Mouse (Mus musculus) lung, embryonic 16.5 days (tissue): ENCODE measurements around the gene Abca17. TPM values are rescaled to one million over a fixed set of nuclear protein-coding genes. Genes with fewer than 3 reads are reported as not detected.
A peak's percentile ranks its signal among the peaks of the same experiment; 100 is the strongest.

Experiments
- ATAC-seq: fragments of 200-750 bp; cut with Nextera tagmentation; 2 replicates; pipeline ENCODE4 v1.8.0; 2017; ENCODE audit warnings: low read depth, mild to moderate bottlenecking, moderate library complexity
- H3K27ac ChIP-seq: fragments of 300-500 bp; sonication (generic); 2 replicates; pipeline ENCODE4 v1.5.1; 2014; ENCODE audit warnings: mild to moderate bottlenecking, control low read depth, low read length
- H3K27me3 ChIP-seq: fragments of 300-500 bp; sonication (generic); 2 replicates; pipeline ENCODE4 v1.6.1; 2014; ENCODE audit warnings: low read depth, low read length, mixed read lengths; ENCODE audit not compliant: control insufficient read depth, insufficient read depth
- H3K36me3 ChIP-seq: fragments of 300-500 bp; sonication (generic); 2 replicates; pipeline ENCODE4 v1.6.1; 2014; ENCODE audit warnings: low read length; ENCODE audit not compliant: control insufficient read depth, insufficient read depth
- H3K4me1 ChIP-seq: fragments of 300-500 bp; sonication (generic); replicated peaks from 2 replicates; pipeline ENCODE4 v1.6.1; 2014; ENCODE audit warnings: low read length, mixed read lengths; ENCODE audit not compliant: control insufficient read depth, insufficient read depth
- H3K4me2 ChIP-seq: fragments of 300-500 bp; sonication (generic); 2 replicates; pipeline ENCODE4 v1.6.1; 2014; ENCODE audit warnings: low read depth, low read length, control low read depth
- H3K4me3 ChIP-seq: fragments of 300-500 bp; sonication (generic); 2 replicates; pipeline ENCODE4 v1.5.1; 2014; ENCODE audit warnings: mild to moderate bottlenecking, low read length, control low read depth
- H3K9ac ChIP-seq: fragments of 300-500 bp; sonication (generic); 2 replicates; pipeline ENCODE4 v1.6.1; 2014; ENCODE audit warnings: low read length, control low read depth
- H3K9me3 ChIP-seq: fragments of 300-500 bp; sonication (generic); 2 replicates; pipeline ENCODE4 v1.6.1; 2016; ENCODE audit warnings: low read length; ENCODE audit not compliant: control insufficient read depth
- WGBS: fragments of 180-500 bp; shearing (Covaris S2); extraction: QIAGEN DNeasy Blood & Tissue Kit; methylation state at CpG from one replicate; pipeline ENCODE4 v1.1.7; 2014; 5-methylcytosine and 5-hydroxymethylcytosine counted together
- polyA plus RNA-seq: library from polyadenylated mRNA; unstranded; fragments of >200 nt; fragmentation: Nextera tagmentation; extraction: Ambion mirVana; gene quantifications from 2 replicates; pipeline ENCODE4 v1.2.1, GENCODE M21; 2015

Abca17 gene
- polyA plus RNA-seq, 1 experiment from 2014 or later, result 0.55 TPM

DNA sequence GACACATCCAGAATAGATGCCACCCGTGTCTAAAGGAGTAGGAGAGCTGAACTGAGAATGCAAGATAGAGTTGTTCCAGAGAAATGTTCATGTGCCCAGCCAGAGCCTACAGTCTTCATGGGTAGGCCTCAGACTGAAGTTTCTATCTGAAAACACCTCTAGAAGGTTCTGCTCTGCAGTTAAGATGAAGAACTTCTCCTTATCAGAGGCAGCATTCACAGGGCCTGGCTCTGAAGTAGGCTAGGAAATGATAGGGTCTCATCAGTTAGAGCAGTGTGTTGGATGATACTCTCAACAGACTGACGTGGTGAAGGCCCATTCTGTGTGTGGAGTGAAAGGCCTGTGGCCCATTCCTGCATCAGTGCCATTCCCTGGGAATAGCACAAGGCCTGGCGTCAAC, 3.1 kb upstream of the Abca17 start:
- Histone ChIP-seq H3K27me3 (peaks cover 10% of the 10 kb centered on the region), H3K36me3 (no peaks in the 10 kb centered on the region; the same call in 1 of the 2 replicates), H3K9ac (peak overlapping the region; percentile 34), H3K4me3 (peak overlapping the region; percentile 64), H3K9me3 (no peaks in the 10 kb centered on the region), H3K4me1 (peaks cover 2% of the 10 kb centered on the region; the same call in 1 of the 2 replicates), H3K4me2 (peak overlapping the region; percentile 96), H3K27ac (no peak overlapping the region)
- no peak for ATAC-seq
- 63% methylated on average over 3 of the region's 3 CpGs for WGBS

DNA sequence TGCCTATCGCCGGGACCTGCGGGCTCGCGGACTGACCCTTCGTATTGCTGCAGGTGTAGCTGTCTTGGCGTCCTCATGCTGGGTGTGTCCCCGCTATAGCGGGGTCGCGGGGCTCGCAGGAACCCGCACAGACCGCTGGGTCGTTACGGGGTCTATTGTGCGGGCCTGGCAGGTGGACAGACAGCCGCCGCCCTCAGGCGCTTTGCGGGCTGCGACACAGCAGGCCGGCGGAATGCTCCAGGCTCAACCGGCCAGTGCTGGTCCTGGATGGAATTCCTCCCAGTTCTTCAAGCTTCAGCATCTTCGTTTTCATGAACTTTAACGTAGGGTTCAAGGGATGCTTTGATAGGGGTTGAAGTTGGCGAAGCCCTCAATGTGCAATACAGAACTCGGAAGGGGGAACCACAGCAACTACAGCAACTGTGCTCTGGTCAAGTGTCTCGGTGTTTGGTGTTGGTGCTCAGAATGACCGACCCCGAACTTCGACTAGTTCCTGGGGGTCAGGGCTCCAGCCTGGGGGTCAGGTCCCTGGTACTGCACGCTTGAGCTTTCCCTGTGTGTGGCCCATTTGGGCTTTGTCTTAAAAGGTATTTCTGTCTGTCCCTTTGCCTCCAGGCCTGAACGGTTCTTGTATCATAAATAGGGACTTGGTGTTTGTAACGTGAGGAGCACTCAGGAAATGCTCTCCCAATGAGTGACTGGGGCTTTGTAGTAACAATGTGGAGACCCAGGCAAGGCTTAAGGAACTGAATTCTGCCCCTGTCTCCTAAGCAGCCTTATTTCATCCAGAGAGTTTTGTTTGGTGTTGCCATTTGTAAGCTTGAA, 1.7 kb upstream of the Abca17 start:
- ATAC-seq, result peak; percentile 39
- H3K36me3 ChIP-seq, result no peaks in the 10 kb centered on the region
- H3K9me3 ChIP-seq, result no peaks in the 10 kb centered on the region
- peak overlapping the region; percentile 76 for H3K9ac ChIP-seq
- peak overlapping the region; percentile 64 for H3K4me3 ChIP-seq
- peaks cover 2% of the 10 kb centered on the region; the same call in 1 of the 2 replicates for H3K4me1 ChIP-seq
- WGBS, result 3% methylated on average over 36 of the region's 36 CpGs
- peaks cover 10% of the 10 kb centered on the region for H3K27me3 ChIP-seq
- peak overlapping the region; percentile 96 for H3K4me2 ChIP-seq
- H3K27ac ChIP-seq, result peak overlapping the region; percentile 36

DNA sequence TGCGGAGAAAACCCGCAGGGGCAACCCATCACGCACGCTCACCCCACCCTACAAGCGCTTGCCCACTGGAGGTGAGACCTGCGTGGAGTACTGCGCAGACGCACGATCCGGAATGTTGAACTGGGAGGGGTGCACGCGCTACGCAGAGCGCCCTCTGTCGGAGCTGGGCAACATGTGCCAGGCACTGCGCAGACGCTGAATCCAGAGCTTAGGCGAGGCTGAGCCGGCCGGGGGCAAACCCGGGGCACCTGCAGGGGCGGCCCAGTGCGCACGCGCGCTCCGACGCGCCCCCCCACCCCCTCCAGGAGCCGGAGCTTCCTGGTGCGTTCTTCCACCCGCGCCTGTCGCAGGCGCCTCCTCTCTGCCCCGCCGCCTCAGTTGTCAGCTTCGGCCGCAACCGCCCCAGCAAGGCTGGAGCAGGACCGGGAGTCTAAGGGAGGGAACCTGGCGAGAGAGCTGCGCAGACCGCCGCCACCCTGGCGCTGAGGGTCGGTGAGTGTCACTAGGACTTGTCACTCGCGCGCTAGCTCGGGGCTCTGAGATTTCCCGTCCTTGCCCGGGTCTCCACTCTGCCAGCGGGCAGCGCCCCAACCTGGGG, 991 bp upstream of the Abca17 start, which contains the start of gene Abca3:
Abca3 (plus strand) TSS at position 191 of the 598 bp plus-strand sequence.
- peak; percentile 95 for ATAC-seq
- Histone ChIP-seq H3K4me1 (peaks cover 2% of the 10 kb centered on the region; the same call in 1 of the 2 replicates), H3K27ac (peak within 1 kb of the TSS; percentile 36), H3K9me3 (no peaks in the 10 kb centered on the region), H3K27me3 (peaks cover 10% of the 10 kb centered on the region), H3K36me3 (no peaks in the 10 kb centered on the region), H3K4me2 (peak within 1 kb of the TSS; percentile 96), H3K9ac (peak within 1 kb of the TSS; percentile 76), H3K4me3 (peak within 1 kb of the TSS; percentile 64)
- under 1% methylated on average over 55 of the region's 55 CpGs for whole genome bisulfite sequencing

DNA sequence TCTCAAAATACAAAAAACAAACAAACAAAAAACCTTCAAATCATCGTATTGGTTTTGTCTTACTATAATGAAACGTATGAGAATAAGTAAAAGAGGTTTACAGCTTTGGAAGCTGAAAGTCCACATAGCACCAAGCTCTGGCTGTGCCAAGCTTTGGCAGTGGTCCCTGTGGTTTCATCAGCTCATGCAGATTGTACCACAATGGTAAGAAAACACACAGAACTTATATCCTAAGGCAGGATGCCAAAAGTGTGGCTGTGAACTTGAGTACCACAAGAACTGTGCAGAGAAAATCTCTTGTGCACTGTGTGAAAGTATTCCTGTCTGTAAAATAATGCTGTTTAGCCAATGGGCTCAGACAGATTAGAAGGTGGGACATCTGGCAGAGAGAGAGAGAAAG, 1.7 kb downstream of the Abca17 start:
- peaks cover 10% of the 10 kb centered on the region for H3K27me3 ChIP-seq
- ATAC-seq, result no peak
- no peak overlapping the region for H3K9ac ChIP-seq
- no peaks in the 10 kb centered on the region for H3K9me3 ChIP-seq
- H3K4me3 ChIP-seq, result no peak overlapping the region
- no peaks in the 10 kb centered on the region for H3K36me3 ChIP-seq
- H3K4me2 ChIP-seq, result no peak overlapping the region
- H3K4me1 ChIP-seq, result peaks cover 2% of the 10 kb centered on the region; the same call in 1 of the 2 replicates
- WGBS, result 67% methylated on average over 2 of the region's 2 CpGs
- no peak overlapping the region for H3K27ac ChIP-seq

DNA sequence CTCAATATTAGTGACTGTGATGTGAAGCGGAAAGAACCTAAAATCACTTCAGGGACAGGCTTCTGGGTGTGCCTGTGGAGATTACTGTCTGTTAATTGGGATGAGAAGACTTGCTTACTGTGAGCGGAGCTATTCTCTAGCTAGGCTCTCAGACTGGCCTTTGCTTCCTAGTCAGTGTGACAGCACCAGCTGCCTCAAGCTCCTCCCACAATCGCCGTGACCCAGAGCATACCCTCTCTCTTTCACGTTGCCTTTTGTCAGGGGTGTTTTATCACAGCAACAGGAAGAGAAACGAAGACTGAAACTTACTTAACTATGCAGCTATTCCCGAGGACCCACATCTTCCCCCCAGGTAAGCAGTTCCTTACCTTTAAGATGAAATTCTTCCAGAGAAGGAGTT, 4.0 kb downstream of the Abca17 start:
- H3K36me3 ChIP-seq, result no peaks in the 10 kb centered on the region
- no peak overlapping the region for H3K27ac ChIP-seq
- H3K4me1 ChIP-seq, result 0 out of 2 replicates have a peak, but pooled peaks cover 2% of the 10 kb centered on the region
- no peaks in the 10 kb centered on the region for H3K9me3 ChIP-seq
- H3K27me3 ChIP-seq, result peaks cover 10% of the 10 kb centered on the region
- no peak overlapping the region for H3K4me2 ChIP-seq
- 45% methylated on average over 7 of the region's 7 CpGs for WGBS
- no peak for ATAC-seq
- no peak overlapping the region for H3K4me3 ChIP-seq
- H3K9ac ChIP-seq, result no peak overlapping the region

DNA sequence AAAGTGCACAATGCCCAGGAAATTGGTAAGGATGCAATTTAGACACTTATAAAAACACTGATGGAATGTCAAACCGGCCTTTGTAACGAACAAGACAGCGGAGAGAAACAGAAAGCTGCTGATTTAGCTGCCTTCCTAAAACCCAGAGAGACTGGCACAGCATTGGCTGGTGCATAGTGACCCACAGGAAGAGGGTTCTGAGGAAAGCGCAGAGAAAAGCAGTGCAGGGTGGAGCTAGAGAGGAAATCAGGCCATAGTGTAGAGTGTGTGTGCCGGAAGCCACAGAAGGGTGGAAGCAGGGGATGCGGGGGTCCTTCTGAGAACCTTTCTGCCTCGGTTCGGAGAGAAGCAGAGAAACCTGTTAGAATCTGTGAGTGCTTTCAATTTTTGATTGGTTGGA, 6.2 kb downstream of the Abca17 start:
- Histone ChIP-seq H3K36me3 (no peaks in the 10 kb centered on the region), H3K9me3 (no peaks in the 10 kb centered on the region), H3K27ac (no peak overlapping the region), H3K4me1 (no peaks in the 10 kb centered on the region), H3K4me2 (no peak overlapping the region), H3K9ac (no peak overlapping the region), H3K4me3 (no peak overlapping the region), H3K27me3 (no peaks in the 10 kb centered on the region)
- WGBS, result 78% methylated on average over 8 of the region's 8 CpGs
- no peak for ATAC-seq

DNA sequence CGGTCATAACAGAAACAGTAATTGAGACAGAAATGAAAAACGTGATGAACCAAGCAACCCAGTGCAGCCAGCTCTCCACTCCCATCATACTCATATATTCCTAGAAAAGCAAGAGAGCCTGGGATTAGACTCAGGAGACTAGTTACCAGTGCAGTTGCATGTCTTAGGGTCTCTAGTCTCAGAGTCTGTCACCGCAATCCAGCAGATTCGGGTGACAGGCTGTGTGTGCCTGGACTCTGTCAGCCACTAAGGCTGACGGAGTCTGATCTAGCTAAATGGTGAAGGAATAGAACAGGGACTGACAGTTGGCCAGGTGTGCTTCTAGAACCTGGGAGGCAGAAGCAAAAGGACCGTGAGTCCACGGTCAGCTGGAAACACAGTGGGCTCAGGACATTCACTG, 23.2 kb downstream of the Abca17 start:
- Histone ChIP-seq H3K4me1 (no peaks in the 10 kb centered on the region), H3K9ac (no peak overlapping the region), H3K4me3 (no peak overlapping the region), H3K9me3 (no peaks in the 10 kb centered on the region), H3K27ac (no peak overlapping the region), H3K36me3 (no peaks in the 10 kb centered on the region), H3K27me3 (no peaks in the 10 kb centered on the region), H3K4me2 (no peak overlapping the region)
- WGBS, result 79% methylated on average over 7 of the region's 7 CpGs
- ATAC-seq, result no peak

DNA sequence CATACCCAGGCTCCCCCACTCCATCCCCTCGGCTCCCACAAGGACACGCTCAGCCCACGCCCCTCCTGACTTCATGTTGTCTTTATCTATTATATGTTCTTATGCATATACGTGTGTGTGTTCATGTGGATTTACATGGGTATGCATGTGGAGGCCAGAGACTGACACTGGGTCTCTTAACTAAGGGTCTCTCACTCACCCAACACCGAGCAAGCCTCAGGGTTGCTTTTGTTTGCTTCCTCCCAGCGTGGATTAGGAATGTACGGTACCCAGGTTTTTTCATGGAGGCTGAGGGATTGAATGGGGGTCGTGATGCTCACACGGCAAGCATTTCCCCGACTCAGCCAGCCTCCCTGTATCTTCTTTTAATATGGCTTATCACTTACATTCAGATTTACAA, 25.8 kb downstream of the Abca17 start:
- Histone ChIP-seq H3K4me3 (no peak overlapping the region), H3K9ac (no peak overlapping the region), H3K4me2 (no peak overlapping the region), H3K4me1 (no peaks in the 10 kb centered on the region), H3K36me3 (no peaks in the 10 kb centered on the region), H3K27ac (no peak overlapping the region), H3K9me3 (no peaks in the 10 kb centered on the region), H3K27me3 (no peaks in the 10 kb centered on the region)
- no peak for ATAC-seq
- 82% methylated on average over 10 of the region's 10 CpGs for WGBS

DNA sequence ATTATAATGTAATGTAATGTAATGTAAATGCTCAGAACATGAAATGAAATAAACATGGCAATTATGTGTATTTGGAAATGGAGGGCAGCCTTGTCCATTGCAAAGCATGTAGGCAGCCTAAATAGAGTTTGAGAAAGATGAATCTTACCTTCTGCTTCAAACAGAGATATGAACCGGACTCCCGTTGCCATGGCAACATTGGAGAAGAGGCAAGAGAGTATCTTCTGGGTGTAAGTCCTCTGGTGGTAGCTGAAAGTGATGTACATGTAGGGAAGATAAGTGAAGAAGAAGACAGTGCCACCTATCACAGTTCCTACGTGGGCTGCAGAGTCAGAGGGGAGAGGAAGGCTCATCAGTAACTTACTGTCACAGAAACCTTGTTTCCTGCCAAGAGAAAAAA, 30.0 kb downstream of the Abca17 start:
- Histone ChIP-seq H3K9ac (no peak overlapping the region), H3K9me3 (no peaks in the 10 kb centered on the region), H3K27ac (no peak overlapping the region), H3K27me3 (no peaks in the 10 kb centered on the region), H3K4me3 (no peak overlapping the region), H3K4me2 (no peak overlapping the region), H3K36me3 (no peaks in the 10 kb centered on the region), H3K4me1 (no peaks in the 10 kb centered on the region)
- WGBS, result 80% methylated on average over 3 of the region's 3 CpGs
- no peak for ATAC-seq
